Mouse (Mus musculus): ENCODE results near the gene Llph. TPM values are rescaled to one million over a fixed set of nuclear protein-coding genes. Genes with fewer than 3 reads are reported as not detected.

The Llph gene
- 33.1 and 43.8 TPM in 2 replicates for polyA plus RNA-seq (2015; fragmentation: Nextera tagmentation; extraction: Ambion mirVana)

GRCm38 (mm10) chr10:120226871-120227661 is at the start of gene Llph:
TSS of gene Llph (plus strand) at chr10:120227070.
- peak; percentile 95 for ATAC-seq
- peaks cover 14% of the 10 kb centered on the region for H3K4me1 ChIP-seq (replicated peaks; ENCODE audit: control insufficient read depth, insufficient read depth, low read length)
- H3K36me3 ChIP-seq (ENCODE audit: control insufficient read depth, insufficient read depth): peaks cover 7% of the 10 kb centered on the region; the same call in 1 of the 2 replicates
- peak within 1 kb of the TSS; percentile 71 for H3K9ac ChIP-seq (replicated peaks; ENCODE audit: low read depth, low read length)
- H3K4me3 ChIP-seq (replicated peaks; ENCODE audit: low read length): peak within 1 kb of the TSS; percentile 87
- no peaks in the 10 kb centered on the region for H3K9me3 ChIP-seq (ENCODE audit: control insufficient read depth, low read length)
- H3K27ac ChIP-seq (ENCODE audit: low read length): peak within 1 kb of the TSS; percentile 13; the same call in 1 of the 2 replicates
- H3K4me2 ChIP-seq (ENCODE audit: low read length): peak within 1 kb of the TSS; percentile 94
- no peaks in the 10 kb centered on the region for H3K27me3 ChIP-seq (replicated peaks; ENCODE audit: control insufficient read depth, insufficient read depth, low read length)
- under 1% methylated on average over 57 of the region's 57 CpGs for WGBS

GRCm38 (mm10) chr10:120182887-120183286 is 44.0 kb upstream of the Llph start:
- 92% methylated on average over 1 of the region's 1 CpGs for WGBS
- H3K9me3 ChIP-seq (ENCODE audit: control insufficient read depth, low read length): no peaks in the 10 kb centered on the region
- no peaks in the 10 kb centered on the region for H3K36me3 ChIP-seq (ENCODE audit: control insufficient read depth, insufficient read depth)
- H3K4me2 ChIP-seq (ENCODE audit: low read length): no peak overlapping the region
- no peak overlapping the region for H3K9ac ChIP-seq (replicated peaks; ENCODE audit: low read depth, low read length)
- H3K4me1 ChIP-seq (replicated peaks; ENCODE audit: control insufficient read depth, insufficient read depth, low read length): no peaks in the 10 kb centered on the region
- no peak overlapping the region for H3K4me3 ChIP-seq (replicated peaks; ENCODE audit: low read length)
- no peak for ATAC-seq
- no peak overlapping the region for H3K27ac ChIP-seq (ENCODE audit: low read length)
- H3K27me3 ChIP-seq (replicated peaks; ENCODE audit: control insufficient read depth, insufficient read depth, low read length): no peaks in the 10 kb centered on the region

- Histone ChIP-seq H3K27ac (ENCODE audit: low read length) (no peak overlapping the region), H3K4me2 (ENCODE audit: low read length) (no peak overlapping the region), H3K27me3 (replicated peaks; ENCODE audit: control insufficient read depth, insufficient read depth, low read length) (no peaks in the 10 kb centered on the region), H3K9me3 (ENCODE audit: control insufficient read depth, low read length) (no peaks in the 10 kb centered on the region), H3K9ac (replicated peaks; ENCODE audit: low read depth, low read length) (no peak overlapping the region), H3K4me3 (replicated peaks; ENCODE audit: low read length) (no peak overlapping the region), H3K4me1 (replicated peaks; ENCODE audit: control insufficient read depth, insufficient read depth, low read length) (no peaks in the 10 kb centered on the region), H3K36me3 (ENCODE audit: control insufficient read depth, insufficient read depth) (no peaks in the 10 kb centered on the region)
- 90% methylated on average over 2 of the region's 2 CpGs for WGBS
- no peak for ATAC-seq
These were observed 43.5 kb upstream of the Llph start for GRCm38 (mm10) chr10:120183342-120183741.

GRCm38 (mm10) chr10:120188513-120188912 is 38.4 kb upstream of the Llph start:
- no peaks in the 10 kb centered on the region for H3K9me3 ChIP-seq (ENCODE audit: control insufficient read depth, low read length)
- H3K27ac ChIP-seq (ENCODE audit: low read length): no peak overlapping the region
- ATAC-seq: no peak
- WGBS: 71% methylated on average over 2 of the region's 2 CpGs
- H3K36me3 ChIP-seq (ENCODE audit: control insufficient read depth, insufficient read depth): no peaks in the 10 kb centered on the region
- no peak overlapping the region for H3K4me3 ChIP-seq (replicated peaks; ENCODE audit: low read length)
- H3K4me1 ChIP-seq (replicated peaks; ENCODE audit: control insufficient read depth, insufficient read depth, low read length): no peaks in the 10 kb centered on the region
- H3K9ac ChIP-seq (replicated peaks; ENCODE audit: low read depth, low read length): no peak overlapping the region
- H3K27me3 ChIP-seq (replicated peaks; ENCODE audit: control insufficient read depth, insufficient read depth, low read length): no peaks in the 10 kb centered on the region
- no peak overlapping the region for H3K4me2 ChIP-seq (ENCODE audit: low read length)

GRCm38 (mm10) chr10:120189276-120189675 is 37.6 kb upstream of the Llph start:
- 69% methylated on average over 11 of the region's 11 CpGs for WGBS
- Histone ChIP-seq H3K27ac (ENCODE audit: low read length) (no peak overlapping the region), H3K9me3 (ENCODE audit: control insufficient read depth, low read length) (no peaks in the 10 kb centered on the region), H3K4me3 (replicated peaks; ENCODE audit: low read length) (no peak overlapping the region), H3K27me3 (replicated peaks; ENCODE audit: control insufficient read depth, insufficient read depth, low read length) (no peaks in the 10 kb centered on the region), H3K4me1 (replicated peaks; ENCODE audit: control insufficient read depth, insufficient read depth, low read length) (no peaks in the 10 kb centered on the region), H3K9ac (replicated peaks; ENCODE audit: low read depth, low read length) (no peak overlapping the region), H3K4me2 (ENCODE audit: low read length) (no peak overlapping the region), H3K36me3 (ENCODE audit: control insufficient read depth, insufficient read depth) (no peaks in the 10 kb centered on the region)
- ATAC-seq: no peak

GRCm38 (mm10) chr10:120189782-120190181 is 37.1 kb upstream of the Llph start:
- H3K4me1 ChIP-seq (replicated peaks; ENCODE audit: control insufficient read depth, insufficient read depth, low read length): no peaks in the 10 kb centered on the region
- 37% methylated on average over 6 of the region's 6 CpGs for WGBS
- no peak overlapping the region for H3K27ac ChIP-seq (ENCODE audit: low read length)
- H3K36me3 ChIP-seq (ENCODE audit: control insufficient read depth, insufficient read depth): no peaks in the 10 kb centered on the region
- no peak overlapping the region for H3K4me3 ChIP-seq (replicated peaks; ENCODE audit: low read length)
- ATAC-seq: no peak
- no peak overlapping the region for H3K9ac ChIP-seq (replicated peaks; ENCODE audit: low read depth, low read length)
- no peaks in the 10 kb centered on the region for H3K9me3 ChIP-seq (ENCODE audit: control insufficient read depth, low read length)
- no peak overlapping the region for H3K4me2 ChIP-seq (ENCODE audit: low read length)
- no peaks in the 10 kb centered on the region for H3K27me3 ChIP-seq (replicated peaks; ENCODE audit: control insufficient read depth, insufficient read depth, low read length)

GRCm38 (mm10) chr10:120191165-120191564 is 35.7 kb upstream of the Llph start:
- H3K4me1 ChIP-seq (replicated peaks; ENCODE audit: control insufficient read depth, insufficient read depth, low read length): no peaks in the 10 kb centered on the region
- no peak overlapping the region for H3K4me2 ChIP-seq (ENCODE audit: low read length)
- H3K9ac ChIP-seq (replicated peaks; ENCODE audit: low read depth, low read length): no peak overlapping the region
- H3K27ac ChIP-seq (ENCODE audit: low read length): no peak overlapping the region
- 85% methylated on average over 6 of the region's 6 CpGs for WGBS
- no peaks in the 10 kb centered on the region for H3K9me3 ChIP-seq (ENCODE audit: control insufficient read depth, low read length)
- ATAC-seq: no peak
- no peaks in the 10 kb centered on the region for H3K36me3 ChIP-seq (ENCODE audit: control insufficient read depth, insufficient read depth)
- no peak overlapping the region for H3K4me3 ChIP-seq (replicated peaks; ENCODE audit: low read length)
- H3K27me3 ChIP-seq (replicated peaks; ENCODE audit: control insufficient read depth, insufficient read depth, low read length): no peaks in the 10 kb centered on the region

- WGBS: 91% methylated on average over 4 of the region's 4 CpGs
- no peak for ATAC-seq
- H3K27ac ChIP-seq (ENCODE audit: low read length): no peak overlapping the region
- no peaks in the 10 kb centered on the region for H3K9me3 ChIP-seq (ENCODE audit: control insufficient read depth, low read length)
- no peaks in the 10 kb centered on the region for H3K36me3 ChIP-seq (ENCODE audit: control insufficient read depth, insufficient read depth)
- H3K4me2 ChIP-seq (ENCODE audit: low read length): no peak overlapping the region
- no peaks in the 10 kb centered on the region for H3K4me1 ChIP-seq (replicated peaks; ENCODE audit: control insufficient read depth, insufficient read depth, low read length)
- no peak overlapping the region for H3K4me3 ChIP-seq (replicated peaks; ENCODE audit: low read length)
- H3K27me3 ChIP-seq (replicated peaks; ENCODE audit: control insufficient read depth, insufficient read depth, low read length): no peaks in the 10 kb centered on the region
- H3K9ac ChIP-seq (replicated peaks; ENCODE audit: low read depth, low read length): no peak overlapping the region
These were observed 34.6 kb upstream of the Llph start for GRCm38 (mm10) chr10:120192278-120192677.

- Histone ChIP-seq H3K27me3 (replicated peaks; ENCODE audit: control insufficient read depth, insufficient read depth, low read length) (no peaks in the 10 kb centered on the region), H3K4me2 (ENCODE audit: low read length) (no peak overlapping the region), H3K27ac (ENCODE audit: low read length) (no peak overlapping the region), H3K4me3 (replicated peaks; ENCODE audit: low read length) (no peak overlapping the region), H3K9me3 (ENCODE audit: control insufficient read depth, low read length) (no peaks in the 10 kb centered on the region), H3K36me3 (ENCODE audit: control insufficient read depth, insufficient read depth) (no peaks in the 10 kb centered on the region), H3K9ac (replicated peaks; ENCODE audit: low read depth, low read length) (no peak overlapping the region), H3K4me1 (replicated peaks; ENCODE audit: control insufficient read depth, insufficient read depth, low read length) (no peaks in the 10 kb centered on the region)
- no peak for ATAC-seq
- 98% methylated on average over 8 of the region's 8 CpGs for WGBS
These were observed 33.6 kb upstream of the Llph start for GRCm38 (mm10) chr10:120193255-120193654.
